Mouse (Mus musculus) heart, postnatal 0 days (tissue): ENCODE measurements at regions not wholly inside any gene's neighbourhood (a gene's known extent, or its start where the extent isn't known, plus 50 kb on each side); places are given as distances from the start of the nearest gene placed in this dataset.

Experiments
- ATAC-seq: fragments of 200-750 bp; cut with Nextera tagmentation; 2 replicates; pipeline ENCODE4 v1.8.0; 2017; ENCODE audit warnings: low read depth, moderate number of reproducible peaks, moderate library complexity; ENCODE audit not compliant: insufficient read depth
- DNase-seq: peaks from one replicate; pipeline ENCODE4 v3.0.0-alpha.2; 2016; ENCODE audit warnings: low spot score
- H3K27ac ChIP-seq: fragments of 300-500 bp; sonication (generic); 2 replicates; pipeline ENCODE4 v1.5.1; 2014; ENCODE audit warnings: low read depth, mild to moderate bottlenecking
- H3K27me3 ChIP-seq: fragments of 300-500 bp; sonication (generic); 2 replicates; pipeline ENCODE4 v1.6.1; 2014; ENCODE audit warnings: low read length, mixed read lengths; ENCODE audit not compliant: control insufficient read depth, insufficient read depth
- H3K36me3 ChIP-seq: fragments of 300-500 bp; sonication (generic); replicated peaks from 2 replicates; pipeline ENCODE4 v1.6.1; 2014; ENCODE audit warnings: low read length, mixed read lengths; ENCODE audit not compliant: control insufficient read depth, insufficient read depth
- H3K4me1 ChIP-seq: fragments of 300-500 bp; sonication (generic); 2 replicates; pipeline ENCODE4 v1.6.1; 2014; ENCODE audit warnings: antibody characterized with exemption; ENCODE audit not compliant: control insufficient read depth, insufficient read depth
- H3K4me2 ChIP-seq: fragments of 300-500 bp; sonication (generic); 2 replicates; pipeline ENCODE4 v1.6.1; 2014; ENCODE audit warnings: low read depth, mild to moderate bottlenecking, low read length, moderate library complexity
- H3K4me3 ChIP-seq: fragments of 300-500 bp; sonication (generic); 2 replicates; pipeline ENCODE4 v1.5.1; 2014; ENCODE audit warnings: low read depth, low read length
- H3K9ac ChIP-seq: fragments of 300-500 bp; sonication (generic); replicated peaks from 2 replicates; pipeline ENCODE4 v1.6.1; 2014; ENCODE audit warnings: low read depth, low read length, mixed read lengths
- H3K9me3 ChIP-seq: fragments of 300-500 bp; sonication (generic); replicated peaks from 2 replicates; pipeline ENCODE4 v1.6.1; 2016; ENCODE audit warnings: low read length; ENCODE audit not compliant: control insufficient read depth
- CTCF ChIP-seq: IDR thresholded peaks from 2 replicates; pipeline ENCODE4 v1.5.1; 2016; ENCODE audit warnings: antibody characterized with exemption, control low read depth, low read depth
- EP300 ChIP-seq: IDR thresholded peaks from 2 replicates; pipeline ENCODE4 v1.6.1; 2016; ENCODE audit warnings: antibody characterized with exemption, low read depth
- WGBS: fragments of 180-500 bp; shearing (Covaris S2); extraction: QIAGEN DNeasy Blood & Tissue Kit; methylation state at CpG from one replicate; pipeline ENCODE4 v1.1.7; 2014; 5-methylcytosine and 5-hydroxymethylcytosine counted together

DNA sequence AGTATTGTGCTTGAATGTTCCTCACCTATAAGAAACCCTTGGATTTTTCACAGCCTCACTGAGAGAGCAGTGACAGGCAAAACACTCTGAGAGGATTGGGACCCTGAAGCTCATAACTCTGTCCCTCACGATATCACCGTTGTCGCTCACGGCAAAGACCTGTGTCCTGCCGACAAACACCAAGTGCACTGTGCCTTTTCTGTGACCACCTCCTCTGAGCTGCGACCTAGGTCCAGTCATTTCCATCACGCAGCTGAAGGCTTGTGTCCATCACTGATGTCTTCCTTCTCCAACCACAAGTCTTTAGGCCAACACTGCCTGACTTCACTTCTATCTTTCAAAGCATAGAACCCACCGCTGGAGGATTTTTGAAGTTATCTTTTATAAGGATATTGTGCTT, 93.1 kb downstream of the Cbln1 start:
- Histone ChIP-seq H3K27me3 (no peaks in the 10 kb centered on the region), H3K4me2 (no peak overlapping the region), H3K36me3 (no peaks in the 10 kb centered on the region), H3K4me1 (no peaks in the 10 kb centered on the region), H3K4me3 (no peak overlapping the region), H3K9me3 (no peaks in the 10 kb centered on the region), H3K9ac (no peak overlapping the region), H3K27ac (no peak overlapping the region)
- ATAC-seq (no peak), DNase-seq (no peak)
- TF ChIP-seq EP300 (no peak), CTCF (no peak)
- 84% methylated on average over 8 of the region's 8 CpGs for WGBS

DNA sequence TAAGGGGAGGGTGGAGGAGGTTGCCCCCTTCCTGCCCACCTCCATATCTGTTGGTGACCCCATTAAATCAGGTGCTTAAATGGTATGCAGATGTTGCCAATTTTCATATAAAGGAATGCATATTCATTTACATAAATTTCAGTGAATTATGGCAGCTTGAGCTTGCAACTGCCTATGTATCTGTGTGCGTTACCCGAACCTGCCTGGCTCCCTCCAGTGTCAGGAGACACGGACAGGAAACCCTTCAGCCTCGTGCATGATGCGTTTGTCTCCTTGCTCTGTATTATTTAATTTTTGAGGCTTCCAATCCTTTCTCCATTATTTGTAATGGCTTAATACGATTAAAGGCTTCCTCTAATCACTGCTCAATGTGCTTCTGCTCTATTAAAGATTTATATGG, 98.4 kb downstream of the Cbln1 start:
- Histone ChIP-seq H3K27ac (no peak overlapping the region), H3K4me1 (no peaks in the 10 kb centered on the region), H3K4me3 (no peak overlapping the region), H3K9ac (no peak overlapping the region), H3K27me3 (no peaks in the 10 kb centered on the region), H3K36me3 (no peaks in the 10 kb centered on the region), H3K4me2 (no peak overlapping the region), H3K9me3 (no peaks in the 10 kb centered on the region)
- TF ChIP-seq CTCF (no peak), EP300 (no peak)
- ATAC-seq = no peak
- no peak for DNase-seq
- 65% methylated on average over 6 of the region's 6 CpGs for WGBS

DNA sequence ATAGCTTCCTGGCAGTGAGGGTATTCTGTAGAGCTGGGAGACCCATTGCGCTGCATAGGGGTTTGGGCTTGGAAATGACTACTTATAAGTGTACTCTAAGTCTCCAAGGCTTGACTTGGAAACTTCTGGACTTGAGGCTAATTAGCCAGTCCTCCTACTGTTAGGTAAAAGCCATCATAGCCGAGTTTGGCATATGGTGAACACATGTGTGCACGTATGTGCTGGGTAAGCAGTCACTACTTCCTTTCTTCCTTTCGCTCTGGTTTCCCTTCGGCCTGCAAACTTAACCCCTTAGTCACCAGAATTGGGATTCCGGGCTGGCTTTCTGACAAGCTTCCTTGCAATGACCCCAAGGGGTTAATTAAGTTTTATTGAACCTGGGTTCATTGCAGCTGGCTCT, 98.9 kb downstream of the Cbln1 start:
- Histone ChIP-seq H3K27ac (no peak overlapping the region), H3K9ac (no peak overlapping the region), H3K9me3 (no peaks in the 10 kb centered on the region), H3K36me3 (no peaks in the 10 kb centered on the region), H3K4me3 (no peak overlapping the region), H3K4me2 (no peak overlapping the region), H3K27me3 (no peaks in the 10 kb centered on the region), H3K4me1 (no peaks in the 10 kb centered on the region)
- TF ChIP-seq EP300 (no peak), CTCF (no peak)
- DNase-seq (no peak), ATAC-seq (no peak)
- WGBS = 37% methylated on average over 6 of the region's 6 CpGs

DNA sequence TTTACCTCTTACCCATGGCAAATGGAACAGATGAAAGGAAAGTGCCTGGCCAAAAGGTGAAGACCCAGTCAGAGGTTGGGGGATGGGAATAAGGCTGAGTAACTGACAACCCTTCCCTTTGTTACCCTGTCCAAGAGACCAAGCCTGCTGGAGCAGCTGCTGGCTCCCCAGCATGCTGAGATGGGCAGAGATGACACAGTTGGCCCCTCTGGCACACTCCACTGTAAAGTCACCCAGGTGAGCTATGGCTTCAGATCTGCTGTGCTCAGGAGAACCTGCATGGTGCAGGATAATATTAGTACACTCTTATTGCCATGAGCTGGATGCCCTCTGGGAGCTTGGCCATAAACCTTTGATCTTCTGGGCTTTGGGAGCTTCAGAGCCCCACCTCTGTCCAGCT, 100.3 kb downstream of the Cbln1 start:
- no peaks in the 10 kb centered on the region for H3K36me3 ChIP-seq
- no peak overlapping the region for H3K27ac ChIP-seq
- DNase-seq = no peak
- no peak overlapping the region for H3K4me3 ChIP-seq
- H3K4me2 ChIP-seq = no peak overlapping the region
- no peaks in the 10 kb centered on the region for H3K27me3 ChIP-seq
- no peak for ATAC-seq
- no peak overlapping the region for H3K9ac ChIP-seq
- no peak for TF ChIP-seq CTCF
- H3K9me3 ChIP-seq = no peaks in the 10 kb centered on the region
- H3K4me1 ChIP-seq = no peaks in the 10 kb centered on the region

DNA sequence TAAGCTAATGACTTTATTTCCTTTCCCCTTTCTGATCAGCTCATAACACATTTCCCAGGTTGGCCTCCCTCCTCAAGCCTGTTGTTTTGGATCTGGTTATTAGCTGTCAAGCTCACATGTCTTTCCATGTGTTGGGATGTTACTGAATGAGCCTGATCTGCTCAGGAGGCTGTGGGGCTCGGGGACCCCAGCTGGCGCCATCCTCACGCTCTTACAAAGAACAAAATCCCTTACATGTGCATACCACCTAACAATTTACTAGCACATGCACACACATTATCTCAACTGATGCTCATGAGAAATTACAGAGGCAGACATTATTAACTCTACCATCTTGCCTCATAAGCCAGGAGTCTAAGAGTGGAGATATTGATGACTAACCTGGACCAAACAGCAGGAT, 102.2 kb downstream of the Cbln1 start:
- DNase-seq (no peak), ATAC-seq (no peak)
- H3K27me3 ChIP-seq = no peaks in the 10 kb centered on the region
- 76% methylated on average over 3 of the region's 3 CpGs for WGBS
- H3K27ac ChIP-seq = no peak overlapping the region
- H3K4me2 ChIP-seq = no peak overlapping the region
- H3K9me3 ChIP-seq = no peaks in the 10 kb centered on the region
- no peaks in the 10 kb centered on the region for H3K36me3 ChIP-seq
- H3K9ac ChIP-seq = no peak overlapping the region
- no peaks in the 10 kb centered on the region for H3K4me1 ChIP-seq
- TF ChIP-seq EP300 (no peak), CTCF (no peak)
- no peak overlapping the region for H3K4me3 ChIP-seq

DNA sequence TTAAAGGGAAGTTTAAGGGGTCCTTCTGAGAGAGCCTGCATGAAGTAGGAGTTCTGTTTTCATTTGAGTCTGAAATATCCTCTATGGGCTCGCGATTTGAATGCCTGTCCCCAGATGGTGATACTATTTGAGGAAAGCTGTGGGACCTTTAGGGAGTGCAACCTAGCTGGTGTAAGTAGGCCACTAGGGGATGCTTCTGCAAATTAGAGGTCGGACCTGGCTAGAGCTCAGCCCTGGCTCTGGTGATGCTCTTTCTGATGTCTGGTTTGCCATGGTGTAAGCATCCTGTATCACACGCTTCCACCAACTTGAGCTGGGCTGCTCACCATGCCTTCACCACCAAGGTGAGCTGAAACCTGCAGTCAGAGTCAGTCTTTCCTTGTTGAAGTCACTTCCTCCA, 121.9 kb downstream of the Cbln1 start:
- ATAC-seq (no peak), DNase-seq (no peak)
- no peaks in the 10 kb centered on the region for H3K4me1 ChIP-seq
- H3K36me3 ChIP-seq = no peaks in the 10 kb centered on the region
- no peak for TF ChIP-seq EP300
- TF ChIP-seq CTCF = no peak
- no peak overlapping the region for H3K9ac ChIP-seq
- H3K27ac ChIP-seq = no peak overlapping the region
- no peak overlapping the region for H3K4me3 ChIP-seq
- WGBS = 72% methylated on average over 4 of the region's 4 CpGs
- H3K27me3 ChIP-seq = no peaks in the 10 kb centered on the region
- H3K9me3 ChIP-seq = no peaks in the 10 kb centered on the region
- no peak overlapping the region for H3K4me2 ChIP-seq
